Mouse (Mus musculus) right cerebral cortex, postnatal 10 days (tissue): ENCODE results near the gene Gm7356.
"Not testable (repeated sequence)": the region's sequence is repeated elsewhere in the genome, so short reads cannot be mapped to it uniquely, and the experiment has no call there.

ENCODE experiments used
- DNase-seq, 2 experiments: peaks; one replicate each; pipeline ENCODE4 v3.0.0; 2021; ENCODE audit warnings: low spot score in 2 of 2

Gm7356 gene

GRCm38 (mm10) chr17:14003604-14004003, at the start of gene Gm7356:
TSS of gene Gm7356 (minus strand) at chr17:14003704.
- DNase-seq: not testable (repeated sequence)

DNA sequence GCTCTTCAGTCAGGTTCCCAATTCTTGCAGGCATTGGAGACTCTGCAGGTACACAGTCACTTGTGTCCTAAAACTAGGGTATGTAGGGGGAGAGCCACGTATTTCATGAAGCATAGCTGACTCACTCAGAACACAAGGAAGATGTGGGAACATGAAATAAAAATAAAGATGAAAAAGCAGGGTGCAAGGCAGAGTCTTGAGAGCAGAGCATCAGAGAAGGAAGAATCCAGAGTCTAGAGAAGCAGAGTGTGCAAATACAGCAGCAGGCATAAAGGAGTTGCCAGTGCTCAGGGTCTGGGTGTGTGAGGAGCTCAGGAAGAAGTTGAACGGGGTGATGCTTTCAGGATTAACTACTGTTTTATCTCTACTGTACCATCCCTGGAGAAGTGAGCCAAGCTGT, 38.4 kb upstream of the Gm7356 start:
- not testable (repeated sequence) for DNase-seq

DNA sequence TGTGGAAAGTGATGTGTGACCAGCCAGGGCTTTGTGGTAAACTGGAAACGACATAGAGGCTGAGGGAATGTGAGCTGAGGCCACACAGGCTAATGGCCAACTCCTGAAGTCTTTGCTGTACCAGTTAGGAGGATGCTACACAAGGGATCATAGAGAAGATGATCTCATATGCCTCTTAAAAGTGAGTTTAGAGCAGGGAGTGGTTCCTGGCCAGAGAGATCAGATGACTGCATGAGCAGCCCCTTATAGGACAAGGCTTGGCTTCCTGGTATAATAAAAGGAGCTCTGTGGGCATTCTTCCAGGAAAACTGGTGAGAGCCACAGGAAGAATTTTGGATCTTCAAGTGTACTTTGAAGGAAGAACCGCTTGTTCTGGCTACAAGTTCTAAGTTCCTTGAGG, 33.5 kb upstream of the Gm7356 start:
- not testable (repeated sequence) for DNase-seq

- not testable (repeated sequence) for DNase-seq
These were observed 32.6 kb upstream of the Gm7356 start for GRCm38 (mm10) chr17:14036113-14036512.

DNA sequence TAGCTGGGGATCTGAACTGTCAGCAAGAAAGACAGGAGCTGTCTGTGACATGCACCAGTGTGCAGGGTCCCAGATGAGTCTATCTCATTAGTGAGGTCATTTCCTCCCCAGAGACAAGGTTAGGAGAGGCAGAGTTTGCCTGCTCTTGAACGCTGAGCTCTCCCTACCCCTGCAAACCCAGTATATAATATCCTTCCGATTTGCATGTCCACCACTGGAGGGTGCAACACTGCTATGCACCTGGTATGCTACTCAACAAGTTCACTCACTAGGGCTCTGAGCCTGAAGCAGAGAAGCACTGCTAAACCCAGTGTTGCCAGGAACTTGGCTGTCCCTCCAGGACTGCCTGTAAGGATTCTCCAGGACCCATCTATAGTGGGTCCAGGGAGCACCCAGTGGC, 10.1 kb downstream of the Gm7356 start:
- DNase-seq: not testable (repeated sequence)

GRCm38 (mm10) chr17:13987690-13988089, 15.8 kb downstream of the Gm7356 start:
- DNase-seq: no peak

DNA sequence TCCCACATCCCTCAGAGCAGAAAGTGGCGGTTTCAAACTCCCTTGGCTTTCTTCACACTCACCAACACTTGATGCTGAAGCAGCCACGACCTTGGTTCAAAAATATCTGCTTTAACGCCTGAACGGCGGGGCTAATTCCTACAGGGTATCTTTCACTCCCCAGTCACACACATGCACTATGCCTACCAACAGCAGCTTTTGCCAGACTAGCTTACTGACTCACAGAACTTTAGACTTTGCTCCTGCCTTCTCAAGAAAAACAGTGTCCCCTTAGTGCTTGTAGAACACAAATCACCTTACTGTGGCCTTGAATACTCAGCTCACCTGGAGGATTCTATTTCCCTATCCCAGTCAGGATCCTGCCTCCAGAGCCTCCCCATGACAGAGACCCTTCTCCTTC, 32.7 kb downstream of the Gm7356 start:
- not testable (repeated sequence) for DNase-seq

GRCm38 (mm10) chr17:13969917-13970316, 33.6 kb downstream of the Gm7356 start:
- not testable (repeated sequence) for DNase-seq

- DNase-seq: not testable (repeated sequence)
These were observed 38.5 kb downstream of the Gm7356 start for GRCm38 (mm10) chr17:13965048-13965447.

GRCm38 (mm10) chr17:13962245-13962644, 41.3 kb downstream of the Gm7356 start:
- not testable (repeated sequence) for DNase-seq

DNA sequence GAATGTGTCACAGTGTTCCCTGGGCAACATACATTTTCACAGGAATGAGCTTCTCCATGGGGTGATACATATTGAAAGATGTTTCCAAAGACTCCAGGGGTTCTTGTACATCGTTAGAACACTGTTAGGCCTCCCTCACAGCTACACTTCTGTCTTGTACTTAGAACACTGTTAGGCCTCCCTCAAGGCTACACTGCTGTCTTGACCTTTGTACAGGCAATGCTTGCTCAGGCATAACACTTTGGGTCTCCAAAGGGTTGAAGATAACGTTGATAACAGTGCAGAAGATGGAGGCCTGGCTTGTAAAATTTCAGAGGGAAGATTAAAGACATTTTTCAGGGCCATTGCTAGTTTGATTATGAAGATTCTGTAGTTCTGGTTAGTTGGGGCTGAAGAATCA, 45.4 kb downstream of the Gm7356 start:
- not testable (repeated sequence) for DNase-seq

- DNase-seq: not testable (repeated sequence)
These were observed 51.9 kb downstream of the Gm7356 start for GRCm38 (mm10) chr17:13951570-13951969.
